Comparison of ENCODE assay signal across 20 mouse cellular contexts in the genomic region with DNA sequence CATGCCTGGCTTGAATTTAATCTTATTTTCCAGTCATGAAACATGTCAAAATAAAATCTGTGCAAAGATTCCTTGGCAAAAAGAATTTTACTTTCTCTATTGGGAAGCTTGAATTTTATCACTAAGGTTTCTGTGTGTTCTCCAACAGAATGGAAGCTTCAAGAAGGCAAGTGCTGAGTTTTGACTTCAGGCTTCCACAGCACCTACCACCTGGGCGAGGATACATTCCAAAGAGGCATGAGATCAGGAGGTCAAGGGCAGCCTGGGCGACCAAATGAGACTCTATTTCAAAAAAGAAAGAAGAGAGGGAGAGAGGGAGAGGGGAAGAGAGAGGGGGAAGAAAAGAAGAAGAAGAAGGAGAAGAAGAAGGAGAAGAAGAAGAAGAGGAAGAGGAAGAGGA. TPM values are rescaled to one million over a fixed set of nuclear protein-coding genes. Genes with fewer than 3 reads are reported as not detected.
DNase-seq lines count a peak whose midpoint lies in the region; ATAC-seq lines count a peak whose summit lies in the region.
"Had no signal": no experiment of that assay in that cellular context is flagged by ENCODE, and none has a peak within 500 bp of the region (broad histone marks: within the 10 kb centered on the region; RNA-seq: fewer than 3 reads in every experiment).

No protein-coding gene starts in this region.

- no peak overlapping the region for H3K9ac ChIP-seq in kidney, embryonic 16.5 days (replicated peaks; ENCODE audit: low read length)
- H3K9ac ChIP-seq in kidney, embryonic 14.5 days (ENCODE audit: low read depth, low read length), result no peak overlapping the region
- H3K9ac ChIP-seq in intestine, embryonic 16.5 days (ENCODE audit: low read depth, low read length), result no peak overlapping the region
- H3K9ac ChIP-seq: embryonic facial prominence, embryonic 13.5 days; forebrain, embryonic 12.5 days; hindbrain, embryonic 15.5 days had no signal

- H3K9me3 ChIP-seq in kidney, embryonic 16.5 days (ENCODE audit: low read length), result no peaks in the 10 kb centered on the region
- no peaks in the 10 kb centered on the region for H3K9me3 ChIP-seq in kidney, embryonic 14.5 days (ENCODE audit: control insufficient read depth, low read length)
- no peaks in the 10 kb centered on the region for H3K9me3 ChIP-seq in intestine, embryonic 16.5 days (ENCODE audit: control insufficient read depth, low read length)
- H3K9me3 ChIP-seq: forebrain, embryonic 12.5 days; G1E; heart, embryonic 10.5 days; hindbrain, embryonic 15.5 days had no signal

- H3K27me3 ChIP-seq in kidney, embryonic 16.5 days (ENCODE audit: insufficient read depth, low read length), result no peaks in the 10 kb centered on the region
- H3K27me3 ChIP-seq in kidney, embryonic 14.5 days (ENCODE audit: control insufficient read depth, insufficient read depth, low read length), result no peaks in the 10 kb centered on the region
- no peaks in the 10 kb centered on the region for H3K27me3 ChIP-seq in intestine, embryonic 16.5 days (replicated peaks; ENCODE audit: control insufficient read depth, insufficient read depth, low read length)
- H3K27me3 ChIP-seq: embryonic facial prominence, embryonic 13.5 days; forebrain, embryonic 12.5 days; hindbrain, embryonic 15.5 days had no signal

- WGBS in kidney, embryonic 16.5 days, result 62% methylated on average over 2 of the region's 2 CpGs
- WGBS in kidney, embryonic 14.5 days, result 58% methylated on average over 2 of the region's 2 CpGs
- 57% methylated on average over 2 of the region's 2 CpGs for WGBS in intestine, embryonic 16.5 days

- H3K4me3 ChIP-seq in kidney, embryonic 16.5 days (ENCODE audit: low read length), result no peak overlapping the region
- H3K4me3 ChIP-seq in kidney, embryonic 14.5 days (ENCODE audit: low read length), result no peak overlapping the region
- no peak overlapping the region for H3K4me3 ChIP-seq in intestine, embryonic 16.5 days (ENCODE audit: low read length)
- H3K4me3 ChIP-seq: embryonic facial prominence, embryonic 13.5 days; forebrain, embryonic 12.5 days; heart, embryonic 10.5 days; hindbrain, embryonic 15.5 days had no signal

- H3K4me2 ChIP-seq in kidney, embryonic 16.5 days (replicated peaks; ENCODE audit: low read depth, low read length), result no peak overlapping the region
- no peak overlapping the region for H3K4me2 ChIP-seq in kidney, embryonic 14.5 days (replicated peaks; ENCODE audit: low read depth, low read length)
- H3K4me2 ChIP-seq in intestine, embryonic 16.5 days (ENCODE audit: low read depth, low read length), result no peak overlapping the region
- H3K4me2 ChIP-seq: embryonic facial prominence, embryonic 13.5 days; forebrain, embryonic 12.5 days; hindbrain, embryonic 15.5 days had no signal

- H3K36me3 ChIP-seq in kidney, embryonic 16.5 days (ENCODE audit: insufficient read depth, low read length), result no peaks in the 10 kb centered on the region
- no peaks in the 10 kb centered on the region for H3K36me3 ChIP-seq in kidney, embryonic 14.5 days (ENCODE audit: control insufficient read depth, insufficient read depth, low read length)
- H3K36me3 ChIP-seq in intestine, embryonic 16.5 days (ENCODE audit: control insufficient read depth, insufficient read depth, low read length), result no peaks in the 10 kb centered on the region
- H3K36me3 ChIP-seq: embryonic facial prominence, embryonic 13.5 days; forebrain, embryonic 12.5 days; G1E; heart, embryonic 10.5 days; hindbrain, embryonic 15.5 days had no signal

- H3K27ac ChIP-seq in kidney, embryonic 16.5 days (ENCODE audit: low read length), result no peak overlapping the region
- no peak overlapping the region for H3K27ac ChIP-seq in kidney, embryonic 14.5 days (ENCODE audit: low read depth, low read length)
- no peak overlapping the region for H3K27ac ChIP-seq in intestine, embryonic 16.5 days (ENCODE audit: low read length)
- H3K27ac ChIP-seq: embryonic facial prominence, embryonic 13.5 days; forebrain, embryonic 12.5 days; heart, embryonic 10.5 days; hindbrain, embryonic 15.5 days had no signal

- DNase-seq in CD4-positive helper T cell, adult 2 months (ENCODE audit: low read depth, low spot score), result peak; percentile 14
- peak; percentile 71 for DNase-seq in R1 (ENCODE audit: low read depth, low spot score)
- peak; percentile 33 for DNase-seq in naive thymus-derived CD4-positive, alpha-beta T cell, adult 2 months (ENCODE audit: low read depth)
- DNase-seq: adrenal gland, adult 8-10 months; adrenal gland, postnatal 36 days; cerebellum, adult 2 months; cerebellum, postnatal 10 days; gastrocnemius, postnatal 10 days; heart, adult 18-20 months; heart, postnatal 14 days had no signal

- 0 out of 2 replicates have a peak, but pooled peaks have one; percentile 40 for ATAC-seq in common myeloid progenitor, adult 5-6 weeks (replicated peaks; ENCODE audit: low read depth, poor library complexity, severe bottlenecking)
- ATAC-seq in kidney, embryonic 16.5 days (ENCODE audit: low FRiP score, low TSS enrichment), result no peak
- ATAC-seq in kidney, embryonic 14.5 days (ENCODE audit: low FRiP score, low TSS enrichment), result no peak
- ATAC-seq in intestine, embryonic 16.5 days, result no peak
- ATAC-seq: forebrain, embryonic 16.5 days had no signal

- H3K4me1 ChIP-seq in kidney, embryonic 16.5 days (ENCODE audit: insufficient read depth, low read length), result no peaks in the 10 kb centered on the region
- no peaks in the 10 kb centered on the region for H3K4me1 ChIP-seq in kidney, embryonic 14.5 days (ENCODE audit: control insufficient read depth, insufficient read depth, low read length)
- H3K4me1 ChIP-seq in intestine, embryonic 16.5 days (ENCODE audit: control insufficient read depth, insufficient read depth, low read length), result no peaks in the 10 kb centered on the region
- H3K4me1 ChIP-seq: embryonic facial prominence, embryonic 13.5 days; forebrain, embryonic 12.5 days; heart, embryonic 10.5 days; hindbrain, embryonic 15.5 days had no signal

RNA-seq across cellular contexts. Expression of a gene that starts 10.8 kb away (rescaled TPM):
- 45.1 and 45.4 TPM in 2 replicates for total RNA-seq in common myeloid progenitor, adult 5-6 weeks (2017)
- 13.6 and 14.9 TPM in 2 replicates for polyA plus RNA-seq in kidney, embryonic 16.5 days (2015; fragmentation: Nextera tagmentation; extraction: Ambion mirVana)
- 8.3 and 12.9 TPM in 2 replicates for polyA plus RNA-seq in kidney, embryonic 14.5 days (2014; fragmentation: Nextera tagmentation; extraction: Ambion mirVana)
- polyA plus RNA-seq in intestine, embryonic 16.5 days (2015; fragmentation: Nextera tagmentation; extraction: Ambion mirVana), result 8.3 and 9.3 TPM in 2 replicates

RNA-seq across cellular contexts. Expression of a gene that starts 27.5 kb away (rescaled TPM):
- 63.2 and 77.3 TPM in 2 replicates for total RNA-seq in common myeloid progenitor, adult 5-6 weeks (2017)
- polyA plus RNA-seq in kidney, embryonic 16.5 days (2015; fragmentation: Nextera tagmentation; extraction: Ambion mirVana), result 15.7 and 18.7 TPM in 2 replicates
- 13.8 and 17.7 TPM in 2 replicates for polyA plus RNA-seq in kidney, embryonic 14.5 days (2014; fragmentation: Nextera tagmentation; extraction: Ambion mirVana)
- polyA plus RNA-seq in intestine, embryonic 16.5 days (2015; fragmentation: Nextera tagmentation; extraction: Ambion mirVana), result 18.7 and 21.4 TPM in 2 replicates

Comparison
In these comparisons a context has a peak if more than half of its experiments do, and no peak if none do; other contexts are left out.
1. DNase-seq: peak in every context shown above with its lines; median percentile 71 in R1; 33 in naive thymus-derived CD4-positive, alpha-beta T cell, adult 2 months; 14 in CD4-positive helper T cell, adult 2 months.